Mouse (Mus musculus): ENCODE data around the gene Fbxl15. TPM values are rescaled to one million over a fixed set of nuclear protein-coding genes. Genes with fewer than 3 reads are reported as not detected.

The Fbxl15 gene
- polyA plus RNA-seq, 1 experiment: 13.1 TPM

DNA sequence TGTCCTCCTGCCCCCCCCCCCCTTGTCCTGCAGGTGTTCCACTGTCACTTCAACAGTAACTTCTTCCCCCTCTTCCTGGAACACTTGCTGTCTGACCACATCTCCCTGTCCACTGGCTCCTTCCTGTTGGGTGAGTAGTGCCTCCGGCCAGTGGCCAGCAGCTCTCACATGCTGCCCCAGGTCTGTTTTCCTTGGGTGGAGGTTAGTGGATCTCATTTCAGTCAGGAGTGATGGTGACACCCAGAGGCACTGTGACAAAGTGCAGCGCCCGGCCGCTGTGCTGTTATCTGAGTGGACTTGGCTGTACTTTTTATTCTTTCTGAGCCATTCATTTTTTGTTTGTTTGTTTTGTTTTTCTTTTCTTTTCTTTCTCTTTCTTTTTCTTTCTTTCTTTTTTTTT is 41.2 kb downstream of the Fbxl15 start:
- no peaks in the 10 kb centered on the region for H3K79me2 ChIP-seq (ENCODE audit: control insufficient read depth, insufficient read depth)
- no peak overlapping the region for H3K4me3 ChIP-seq (ENCODE audit: insufficient read depth, poor library complexity, severe bottlenecking)
- no peaks in the 10 kb centered on the region for H3K79me3 ChIP-seq (ENCODE audit: low read depth)
- H3K27me3 ChIP-seq (ENCODE audit: control insufficient read depth, insufficient read depth, insufficient read length): no peaks in the 10 kb centered on the region
- no peak for TF ChIP-seq MYOG (IDR thresholded peaks at IDR 0.05; ENCODE audit: control insufficient read depth, extremely low read depth, insufficient read length)
- peak; percentile 64 for TF ChIP-seq CTCF (IDR thresholded peaks at IDR 0.05; ENCODE audit: control insufficient read depth, insufficient read depth, insufficient read length)
- TF ChIP-seq USF1 (IDR thresholded peaks at IDR 0.05; ENCODE audit: low read depth): no peak
- TF ChIP-seq FOSL1 (IDR thresholded peaks at IDR 0.05; ENCODE audit: insufficient read depth, low read length, poor library complexity, severe bottlenecking): no peak
- no peak overlapping the region for H3ac ChIP-seq (ENCODE audit: control insufficient read depth, insufficient read length, low read depth)
- no peaks in the 10 kb centered on the region for H3K36me3 ChIP-seq (ENCODE audit: control insufficient read depth, insufficient read depth)

DNA sequence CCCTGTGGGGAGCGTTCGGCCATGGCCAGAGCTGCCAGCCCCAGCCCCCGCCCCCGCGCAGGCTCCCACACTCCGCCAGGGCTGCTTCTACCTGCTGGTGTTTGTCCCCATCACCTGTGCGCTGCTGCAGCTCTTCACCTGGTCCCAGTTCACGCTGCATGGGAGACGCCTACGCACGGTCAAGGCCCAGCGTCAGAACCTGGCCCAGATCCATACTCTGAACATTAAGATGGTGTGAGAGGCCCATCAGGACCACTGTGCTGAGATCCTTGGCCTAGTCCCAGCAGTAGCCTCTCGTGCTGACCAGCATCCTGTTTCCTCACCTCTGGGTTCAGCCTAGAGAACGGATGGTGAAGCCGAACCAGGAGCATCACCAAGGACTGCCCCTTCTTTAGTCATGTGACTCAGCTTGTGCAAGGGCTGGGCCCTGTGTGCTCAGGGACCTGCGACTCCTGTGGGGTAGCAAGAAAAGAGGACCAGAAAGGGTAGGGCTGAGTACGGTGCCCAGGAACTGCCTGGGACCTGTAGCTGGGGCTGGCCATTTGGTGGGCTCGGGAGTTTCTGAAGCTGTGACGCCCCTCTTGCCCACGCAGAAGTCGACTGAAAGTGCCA is 46.6 kb downstream of the Fbxl15 start:
- Histone ChIP-seq H3K27me3 (ENCODE audit: control insufficient read depth, insufficient read depth, insufficient read length) (no peaks in the 10 kb centered on the region), H3K36me3 (ENCODE audit: control insufficient read depth, insufficient read depth) (peaks cover 23% of the 10 kb centered on the region), H3K4me3 (ENCODE audit: insufficient read depth, poor library complexity, severe bottlenecking) (no peak overlapping the region), H3K79me2 (ENCODE audit: control insufficient read depth, insufficient read depth) (no peaks in the 10 kb centered on the region), H3K79me3 (ENCODE audit: low read depth) (no peaks in the 10 kb centered on the region), H3ac (ENCODE audit: control insufficient read depth, insufficient read length, low read depth) (no peak overlapping the region)
- TF ChIP-seq MYOG (IDR thresholded peaks at IDR 0.05; ENCODE audit: control insufficient read depth, extremely low read depth, insufficient read length): no peak
- TF ChIP-seq MYOD1 (IDR thresholded peaks at IDR 0.05; ENCODE audit: control insufficient read depth, insufficient read length, low read depth): no peak
- TF ChIP-seq FOSL1 (IDR thresholded peaks at IDR 0.05; ENCODE audit: insufficient read depth, low read length, poor library complexity, severe bottlenecking): no peak
- no peak for TF ChIP-seq CEBPB (IDR thresholded peaks at IDR 0.05; ENCODE audit: low read depth)
- TF ChIP-seq USF1 (IDR thresholded peaks at IDR 0.05; ENCODE audit: low read depth): no peak
- TF ChIP-seq MAX (IDR thresholded peaks at IDR 0.05): no peak

- TF ChIP-seq MYOG (IDR thresholded peaks at IDR 0.05; ENCODE audit: control insufficient read depth, extremely low read depth, insufficient read length) (no peak), MYOD1 (IDR thresholded peaks at IDR 0.05; ENCODE audit: control insufficient read depth, insufficient read length, low read depth) (no peak), FOSL1 (IDR thresholded peaks at IDR 0.05; ENCODE audit: insufficient read depth, low read length, poor library complexity, severe bottlenecking) (no peak), USF1 (IDR thresholded peaks at IDR 0.05; ENCODE audit: low read depth) (no peak), CTCF (IDR thresholded peaks at IDR 0.05; ENCODE audit: control insufficient read depth, insufficient read depth, insufficient read length) (no peak), MAX (IDR thresholded peaks at IDR 0.05) (no peak), CEBPB (IDR thresholded peaks at IDR 0.05; ENCODE audit: low read depth) (no peak)
- Histone ChIP-seq H3K79me2 (ENCODE audit: control insufficient read depth, insufficient read depth) (no peaks in the 10 kb centered on the region), H3K36me3 (ENCODE audit: control insufficient read depth, insufficient read depth) (peaks cover 32% of the 10 kb centered on the region), H3ac (ENCODE audit: control insufficient read depth, insufficient read length, low read depth) (no peak overlapping the region), H3K79me3 (ENCODE audit: low read depth) (no peaks in the 10 kb centered on the region), H3K4me3 (ENCODE audit: insufficient read depth, poor library complexity, severe bottlenecking) (no peak overlapping the region), H3K27me3 (ENCODE audit: control insufficient read depth, insufficient read depth, insufficient read length) (no peaks in the 10 kb centered on the region)
Measured at GRCm38 (mm10) chr19:46375489-46375888, 47.5 kb downstream of the Fbxl15 start.

DNA sequence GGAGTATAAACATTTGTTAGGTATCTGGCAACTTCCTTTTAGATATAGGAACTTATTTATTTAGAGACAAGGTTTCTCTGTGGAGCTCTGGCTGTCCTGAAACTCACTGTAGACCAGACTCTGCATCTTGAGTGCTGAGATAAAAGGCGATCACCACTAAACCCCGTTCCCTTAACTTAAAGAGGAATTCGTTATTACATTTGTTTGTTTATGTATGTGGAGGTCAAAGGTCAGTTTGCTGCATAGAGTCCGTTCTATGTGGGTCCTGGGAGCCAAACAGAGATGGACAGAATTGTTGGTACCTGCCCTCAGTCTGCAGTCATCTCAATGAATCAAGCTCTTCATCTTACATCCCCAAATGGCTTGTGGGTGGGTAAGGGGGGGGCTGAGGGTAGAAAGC is 47.9 kb downstream of the Fbxl15 start:
- Histone ChIP-seq H3K4me3 (ENCODE audit: insufficient read depth, poor library complexity, severe bottlenecking) (no peak overlapping the region), H3K36me3 (ENCODE audit: control insufficient read depth, insufficient read depth) (peaks cover 34% of the 10 kb centered on the region), H3K79me2 (ENCODE audit: control insufficient read depth, insufficient read depth) (no peaks in the 10 kb centered on the region), H3K79me3 (ENCODE audit: low read depth) (no peaks in the 10 kb centered on the region), H3ac (ENCODE audit: control insufficient read depth, insufficient read length, low read depth) (no peak overlapping the region), H3K27me3 (ENCODE audit: control insufficient read depth, insufficient read depth, insufficient read length) (no peaks in the 10 kb centered on the region)
- TF ChIP-seq CEBPB (IDR thresholded peaks at IDR 0.05; ENCODE audit: low read depth) (no peak), MAX (IDR thresholded peaks at IDR 0.05) (no peak), FOSL1 (IDR thresholded peaks at IDR 0.05; ENCODE audit: insufficient read depth, low read length, poor library complexity, severe bottlenecking) (no peak), MYOD1 (IDR thresholded peaks at IDR 0.05; ENCODE audit: control insufficient read depth, insufficient read length, low read depth) (no peak), CTCF (IDR thresholded peaks at IDR 0.05; ENCODE audit: control insufficient read depth, insufficient read depth, insufficient read length) (no peak), USF1 (IDR thresholded peaks at IDR 0.05; ENCODE audit: low read depth) (no peak), MYOG (IDR thresholded peaks at IDR 0.05; ENCODE audit: control insufficient read depth, extremely low read depth, insufficient read length) (no peak)

Small RNA genes within 50 kb of the gene (microRNA-seq; reads per million reads assigned to microRNA genes)
- gene Mir146b (ENCODE audit: borderline microRNAs expressed): 2.5 reads per million, percentile 42 among the genes with 10 or more reads in this experiment

Other genes starting within 250 kb of the Fbxl15 start
- gene Elovl3, start 196.3 kb upstream of the Fbxl15 start, polyA plus RNA-seq (2012; fragmentation: generic; extraction: Trizol): 0.37 TPM
- 8.3 TPM for gene Pitx3, start 179.9 kb upstream of the Fbxl15 start, polyA plus RNA-seq (2012; fragmentation: generic; extraction: Trizol)
- gene Gbf1, start 175.7 kb upstream of the Fbxl15 start, polyA plus RNA-seq (2012; fragmentation: generic; extraction: Trizol): 40.8 TPM
- gene Nfkb2, start 23.9 kb upstream of the Fbxl15 start, polyA plus RNA-seq (2012; fragmentation: generic; extraction: Trizol): 47.8 TPM
- 11.8 TPM for gene Psd, start 1.0 kb upstream of the Fbxl15 start, polyA plus RNA-seq (2012; fragmentation: generic; extraction: Trizol)
- 161 TPM for gene Cuedc2, start 10.5 kb downstream of the Fbxl15 start, polyA plus RNA-seq (2012; fragmentation: generic; extraction: Trizol)
- gene Mfsd13a, start 12.9 kb downstream of the Fbxl15 start, polyA plus RNA-seq (2012; fragmentation: generic; extraction: Trizol): 1.3 TPM
- gene 2310034G01Rik, start 22.1 kb downstream of the Fbxl15 start, polyA plus RNA-seq (2012; fragmentation: generic; extraction: Trizol): 0.92 TPM
- gene Actr1a, start 67.6 kb downstream of the Fbxl15 start, polyA plus RNA-seq (2012; fragmentation: generic; extraction: Trizol): 149 TPM
- gene Sufu, start 68.7 kb downstream of the Fbxl15 start, polyA plus RNA-seq (2012; fragmentation: generic; extraction: Trizol): 17.8 TPM
- gene Trim8, start 173.5 kb downstream of the Fbxl15 start, polyA plus RNA-seq (2012; fragmentation: generic; extraction: Trizol): 26.8 TPM
- 81.4 TPM for gene Arl3, start 245.0 kb downstream of the Fbxl15 start, polyA plus RNA-seq (2012; fragmentation: generic; extraction: Trizol)
- gene Sfxn2, start 245.2 kb downstream of the Fbxl15 start, polyA plus RNA-seq (2012; fragmentation: generic; extraction: Trizol): 1.4 TPM